Comparison of ENCODE assay signal across 8 mouse cellular contexts in genomic region chr7:27688246-27688788, GRCm38 (mm10). TPM values are rescaled to one million over a fixed set of nuclear protein-coding genes. Genes with fewer than 3 reads are reported as not detected.
DNase-seq lines count a peak whose midpoint lies in the region; ATAC-seq and TF ChIP-seq lines count a peak whose summit lies in the region.

No protein-coding gene starts in this region.

- no peak for ATAC-seq in heart, postnatal 0 days (ENCODE audit: insufficient read depth, low read depth)
- no peak for ATAC-seq in midbrain, embryonic 12.5 days (ENCODE audit: low FRiP score, low read depth)
- ATAC-seq in erythroid progenitor cell, adult 5-6 weeks (replicated peaks; ENCODE audit: low FRiP score, poor library complexity, severe bottlenecking): no peak

- in situ Hi-C loops in ES-E14 (cut with MboI; ENCODE audit: low sequenced_read_pairs in 2 of 2, unreplicated experiment in 2 of 2): loop anchor here in 1 of 2 experiments (25.0 kb wide), 1 partner anchor 401 kb away; no protein-coding TSS in a partner anchor

- peak overlapping the region; percentile 63 for H3K9ac ChIP-seq in ES-E14 (ENCODE audit: insufficient read depth, low read depth, low read length, poor library complexity, severe bottlenecking)
- H3K9ac ChIP-seq in heart, postnatal 0 days (replicated peaks; ENCODE audit: low read depth, low read length): peak overlapping the region; percentile 52
- H3K9ac ChIP-seq in midbrain, embryonic 12.5 days (replicated peaks): peak overlapping the region; percentile 69

- DNase-seq in heart, embryonic 10.5 days (ENCODE audit: low spot score): no peak
- DNase-seq in heart, postnatal 10 days: no peak
- DNase-seq in ES-E14 (ENCODE audit: low read depth, low spot score): no peak
- DNase-seq in heart, postnatal 0 days (ENCODE audit: low spot score): no peak
- DNase-seq in adrenal gland, postnatal 36 days: no peak
- no peak for DNase-seq in frontal cortex, adult 2 months (ENCODE audit: extremely low spot score in 1 of 2, low spot score in 1 of 2)

- intact Hi-C loops in heart, postnatal 10 days (cut with DNase I): loop anchor here (5.0 kb wide), 2 partner anchors 39 to 96 kb away; partner anchors contain the start of gene Akt2

- no peaks in the 10 kb centered on the region for H3K36me3 ChIP-seq in heart, embryonic 10.5 days
- H3K36me3 ChIP-seq in ES-E14 (ENCODE audit: control insufficient read depth, insufficient read depth, low read length, poor library complexity, severe bottlenecking): no peaks in the 10 kb centered on the region
- no peaks in the 10 kb centered on the region for H3K36me3 ChIP-seq in heart, postnatal 0 days (replicated peaks; ENCODE audit: control insufficient read depth, insufficient read depth, low read length)
- no peaks in the 10 kb centered on the region for H3K36me3 ChIP-seq in midbrain, embryonic 12.5 days

- H3K4me3 ChIP-seq in heart, embryonic 10.5 days: peak overlapping the region; percentile 67
- peak overlapping the region; percentile 52 to 64 for H3K4me3 ChIP-seq in ES-E14 (ENCODE audit: insufficient read depth in 1 of 2, low read depth in 1 of 2, low read length in 2 of 2, poor library complexity in 1 of 2, severe bottlenecking in 1 of 2)
- peak overlapping the region; percentile 44 for H3K4me3 ChIP-seq in heart, postnatal 0 days (ENCODE audit: low read depth, low read length)
- peak overlapping the region; percentile 50 for H3K4me3 ChIP-seq in midbrain, embryonic 12.5 days

- H3K9me3 ChIP-seq in heart, embryonic 10.5 days: no peaks in the 10 kb centered on the region
- H3K9me3 ChIP-seq in ES-E14 (ENCODE audit: control insufficient read depth, insufficient read depth, low read depth, low read length): no peaks in the 10 kb centered on the region
- H3K9me3 ChIP-seq in heart, postnatal 0 days (replicated peaks; ENCODE audit: control insufficient read depth, low read length): no peaks in the 10 kb centered on the region
- H3K9me3 ChIP-seq in midbrain, embryonic 12.5 days: no peaks in the 10 kb centered on the region

- 0 out of 2 replicates have a peak, but pooled peaks cover 4% of the 10 kb centered on the region for H3K4me1 ChIP-seq in heart, embryonic 10.5 days
- H3K4me1 ChIP-seq in ES-E14 (ENCODE audit: control insufficient read depth in 2 of 2, insufficient read depth in 2 of 2, low read length in 2 of 2, poor library complexity in 1 of 2): peaks cover 0 to 6% of the 10 kb centered on the region in 2 experiments; a peak in 2 of 4 replicates
- H3K4me1 ChIP-seq in heart, postnatal 0 days (ENCODE audit: control insufficient read depth, insufficient read depth): 0 out of 2 replicates have a peak, but pooled peaks cover 3% of the 10 kb centered on the region
- peaks cover 15% of the 10 kb centered on the region for H3K4me1 ChIP-seq in midbrain, embryonic 12.5 days

- H3K4me2 ChIP-seq in heart, postnatal 0 days (ENCODE audit: low read depth, low read length): peak overlapping the region; percentile 76
- peak overlapping the region; percentile 73 for H3K4me2 ChIP-seq in midbrain, embryonic 12.5 days (replicated peaks)

- TF ChIP-seq EP300 in heart, postnatal 0 days (IDR thresholded peaks at IDR 0.05; ENCODE audit: low read depth): no peak

- no peak for TF ChIP-seq CTCF in heart, postnatal 0 days (IDR thresholded peaks at IDR 0.05; ENCODE audit: low read depth)

- H3K27ac ChIP-seq in heart, embryonic 10.5 days: peak overlapping the region; percentile 88
- H3K27ac ChIP-seq in ES-E14 (ENCODE audit: insufficient read depth, low read depth, low read length, poor library complexity, severe bottlenecking): no peak overlapping the region; the same call in 1 of the 2 replicates
- peak overlapping the region; percentile 54; the same call in 1 of the 2 replicates for H3K27ac ChIP-seq in heart, postnatal 0 days (ENCODE audit: low read depth)
- H3K27ac ChIP-seq in midbrain, embryonic 12.5 days (replicated peaks): peak overlapping the region; percentile 75

- H3K27me3 ChIP-seq in heart, embryonic 10.5 days (ENCODE audit: insufficient read depth, poor library complexity, severe bottlenecking): peaks cover 15% of the 10 kb centered on the region; the same call in 1 of the 2 replicates
- 0 out of 2 replicates have a peak, but pooled peaks cover 7% of the 10 kb centered on the region for H3K27me3 ChIP-seq in heart, postnatal 0 days (ENCODE audit: control insufficient read depth, insufficient read depth, low read length)
- no peaks in the 10 kb centered on the region for H3K27me3 ChIP-seq in midbrain, embryonic 12.5 days

- 41% methylated on average over 14 of the region's 14 CpGs for WGBS in heart, embryonic 10.5 days
- WGBS in heart, postnatal 0 days: 30% methylated on average over 14 of the region's 14 CpGs
- WGBS in midbrain, embryonic 12.5 days: 36% methylated on average over 14 of the region's 14 CpGs

TF ChIP-seq in ES-E14, 5 proteins besides CTCF, POLR2A, EP300 and RAD21:
- TF ChIP-seq ZNF384 (IDR thresholded peaks at IDR 0.05; ENCODE audit: low read depth, low read length): no peak
- no peak for TF ChIP-seq MAFK (IDR thresholded peaks at IDR 0.05; ENCODE audit: insufficient read depth, low read depth, low read length)
- TF ChIP-seq ZC3H11A (IDR thresholded peaks at IDR 0.05; ENCODE audit: borderline replicate concordance, low read depth, low read length): no peak
- no peak for TF ChIP-seq CHD2 (IDR thresholded peaks at IDR 0.05; ENCODE audit: low read depth, low read length)
- no peak for TF ChIP-seq HCFC1 (IDR thresholded peaks at IDR 0.05; ENCODE audit: borderline replicate concordance, insufficient read depth, low read length)

RNA-seq across cellular contexts. Expression of gene Zfp607b, which starts 0.8 kb away (rescaled TPM):
- polyA plus RNA-seq in heart, embryonic 10.5 days (2016; fragmentation: Nextera tagmentation; extraction: Ambion mirVana): 1.6 and 2.5 TPM in 2 replicates
- total RNA-seq in heart, postnatal 10 days (2021): under 1 TPM; 0.62 to 0.69 TPM
- 5.3 and 6.6 TPM in 2 replicates for total RNA-seq in ES-E14 (2012; rRNA removed)
- total RNA-seq in heart, postnatal 0 days (2014; rRNA removed; ENCODE audit: low replicate concordance): 1.4 and 2.5 TPM in 2 replicates
- polyA plus RNA-seq in heart, postnatal 0 days (2015; fragmentation: Nextera tagmentation; extraction: Ambion mirVana): 2.1 and 2.4 TPM in 2 replicates
- 9.3 and 9.9 TPM in 2 replicates for polyA plus RNA-seq in midbrain, embryonic 12.5 days (2016; fragmentation: Nextera tagmentation; extraction: Ambion mirVana)
- not detected in 2 replicates for total RNA-seq in erythroid progenitor cell, adult 5-6 weeks (2015; ENCODE audit: low replicate concordance)
- total RNA-seq in erythroid progenitor cell, adult 5-6 weeks (2017; ENCODE audit: low replicate concordance): 1.7 TPM in 1 of 2 replicates, not detected in the other
- total RNA-seq in adrenal gland, postnatal 36 days (2021): 1 to 10 TPM; 1.2 to 2.3 TPM
- 7.2 and 8.2 TPM in 2 replicates for polyA plus RNA-seq in frontal cortex, adult 2 months (2012; rRNA removed)

RNA-seq across cellular contexts. Expression of gene Map3k10, which starts 13.9 kb away (rescaled TPM):
- 4.5 and 10.6 TPM in 2 replicates for polyA plus RNA-seq in heart, embryonic 10.5 days (2016; fragmentation: Nextera tagmentation; extraction: Ambion mirVana)
- total RNA-seq in heart, postnatal 10 days (2021): 10 to 100 TPM; 18.1 to 18.9 TPM
- 20.2 and 21.6 TPM in 2 replicates for total RNA-seq in ES-E14 (2012; rRNA removed)
- total RNA-seq in heart, postnatal 0 days (2014; rRNA removed; ENCODE audit: low replicate concordance): 18.4 and 23.2 TPM in 2 replicates
- polyA plus RNA-seq in heart, postnatal 0 days (2015; fragmentation: Nextera tagmentation; extraction: Ambion mirVana): 2.5 and 3.0 TPM in 2 replicates
- polyA plus RNA-seq in midbrain, embryonic 12.5 days (2016; fragmentation: Nextera tagmentation; extraction: Ambion mirVana): 17.9 and 18.9 TPM in 2 replicates
- 0.72 and 6.7 TPM in 2 replicates for total RNA-seq in erythroid progenitor cell, adult 5-6 weeks (2015; ENCODE audit: low replicate concordance)
- 0.13 TPM in 1 of 2 replicates, not detected in the other for total RNA-seq in erythroid progenitor cell, adult 5-6 weeks (2017; ENCODE audit: low replicate concordance)
- 10 to 100 TPM; 29.6 to 32.0 TPM for total RNA-seq in adrenal gland, postnatal 36 days (2021)
- 145 and 150 TPM in 2 replicates for polyA plus RNA-seq in frontal cortex, adult 2 months (2012; rRNA removed)

RNA-seq across cellular contexts. Expression of gene Ttc9b, which starts 34.6 kb away (rescaled TPM):
- not detected in 2 replicates for polyA plus RNA-seq in heart, embryonic 10.5 days (2016; fragmentation: Nextera tagmentation; extraction: Ambion mirVana)
- not detected for total RNA-seq in heart, postnatal 10 days (2021)
- 0.54 and 0.74 TPM in 2 replicates for total RNA-seq in ES-E14 (2012; rRNA removed)
- total RNA-seq in heart, postnatal 0 days (2014; rRNA removed; ENCODE audit: low replicate concordance): not detected in 2 replicates
- polyA plus RNA-seq in heart, postnatal 0 days (2015; fragmentation: Nextera tagmentation; extraction: Ambion mirVana): not detected in 2 replicates
- polyA plus RNA-seq in midbrain, embryonic 12.5 days (2016; fragmentation: Nextera tagmentation; extraction: Ambion mirVana): 18.1 and 19.4 TPM in 2 replicates
- total RNA-seq in erythroid progenitor cell, adult 5-6 weeks (2015; ENCODE audit: low replicate concordance): not detected in 2 replicates
- not detected in 2 replicates for total RNA-seq in erythroid progenitor cell, adult 5-6 weeks (2017; ENCODE audit: low replicate concordance)
- total RNA-seq in adrenal gland, postnatal 36 days (2021): under 1 TPM in 1 of 2 experiments, not detected in 1; 0.13 TPM
- polyA plus RNA-seq in frontal cortex, adult 2 months (2012; rRNA removed): 139 and 148 TPM in 2 replicates

RNA-seq across cellular contexts. Expression of gene Zfp60, which starts 42.9 kb away (rescaled TPM):
- 23.8 and 28.7 TPM in 2 replicates for polyA plus RNA-seq in heart, embryonic 10.5 days (2016; fragmentation: Nextera tagmentation; extraction: Ambion mirVana)
- 10 to 100 TPM in 1 of 2 experiments, 1 to 10 TPM in 1; 7.4 to 11.2 TPM for total RNA-seq in heart, postnatal 10 days (2021)
- 11.0 and 12.0 TPM in 2 replicates for total RNA-seq in ES-E14 (2012; rRNA removed)
- 3.8 and 4.1 TPM in 2 replicates for total RNA-seq in heart, postnatal 0 days (2014; rRNA removed; ENCODE audit: low replicate concordance)
- polyA plus RNA-seq in heart, postnatal 0 days (2015; fragmentation: Nextera tagmentation; extraction: Ambion mirVana): 11.0 and 11.1 TPM in 2 replicates
- 102 and 112 TPM in 2 replicates for polyA plus RNA-seq in midbrain, embryonic 12.5 days (2016; fragmentation: Nextera tagmentation; extraction: Ambion mirVana)
- 0.36 and 6.3 TPM in 2 replicates for total RNA-seq in erythroid progenitor cell, adult 5-6 weeks (2015; ENCODE audit: low replicate concordance)
- 0.39 and 2.8 TPM in 2 replicates for total RNA-seq in erythroid progenitor cell, adult 5-6 weeks (2017; ENCODE audit: low replicate concordance)
- total RNA-seq in adrenal gland, postnatal 36 days (2021): 10 to 100 TPM; 13.2 to 14.5 TPM
- 17.6 and 19.6 TPM in 2 replicates for polyA plus RNA-seq in frontal cortex, adult 2 months (2012; rRNA removed)
